Mouse (Mus musculus): ENCODE results near the gene Prn. TPM values are rescaled to one million over a fixed set of nuclear protein-coding genes. Genes with fewer than 3 reads are reported as not detected.
A peak's percentile ranks its signal among the peaks of the same experiment; 100 is the strongest.

Prn gene
- total RNA-seq, 2 experiments from 2014 or later = 0.13 TPM; not detected in 1

DNA sequence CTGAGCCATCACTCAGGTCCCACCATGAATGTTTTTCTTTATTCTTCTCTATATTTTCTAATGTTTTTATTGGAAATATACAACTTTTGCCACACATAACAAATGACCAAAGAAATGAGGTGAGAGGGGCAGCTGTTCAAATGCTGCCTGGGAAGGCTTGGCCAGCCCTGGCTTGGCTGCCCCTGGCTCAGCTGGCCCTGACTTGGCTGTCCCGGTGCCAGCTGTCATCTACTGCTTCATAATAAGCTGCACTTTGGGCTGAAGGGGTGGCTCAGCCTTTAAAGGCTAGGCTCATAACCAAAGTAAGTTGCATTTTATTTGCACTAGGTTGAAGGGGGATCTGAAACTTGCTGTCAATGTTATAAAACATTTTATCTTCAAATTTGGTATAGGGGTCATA lies 2.9 kb upstream of the Prn start:
- DNase-seq = peak; percentile 67 to 77

DNA sequence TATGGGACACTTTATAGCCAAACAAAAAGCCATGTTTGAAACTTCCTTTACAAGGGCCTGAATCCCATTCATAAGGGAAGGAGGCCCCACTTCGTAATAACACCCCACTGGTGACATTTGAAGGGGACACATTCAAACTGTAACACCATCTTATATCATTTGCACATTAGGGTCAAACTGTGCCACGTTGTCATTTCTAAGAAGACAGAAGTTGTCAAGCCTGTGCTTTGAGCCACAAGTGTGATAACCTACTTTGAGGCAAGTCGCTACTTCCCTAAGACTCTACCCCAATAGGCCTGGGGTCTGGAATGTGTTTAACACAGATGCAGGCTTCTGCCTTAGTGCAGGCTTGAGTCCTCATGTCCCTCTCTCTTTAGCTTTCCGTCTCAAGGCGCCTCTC lies 2.4 kb upstream of the Prn start:
- no peak for DNase-seq

- no peak for DNase-seq
Measured at GRCm38 (mm10) chr2:131908351-131908861, 1.4 kb upstream of the Prn start.

DNA sequence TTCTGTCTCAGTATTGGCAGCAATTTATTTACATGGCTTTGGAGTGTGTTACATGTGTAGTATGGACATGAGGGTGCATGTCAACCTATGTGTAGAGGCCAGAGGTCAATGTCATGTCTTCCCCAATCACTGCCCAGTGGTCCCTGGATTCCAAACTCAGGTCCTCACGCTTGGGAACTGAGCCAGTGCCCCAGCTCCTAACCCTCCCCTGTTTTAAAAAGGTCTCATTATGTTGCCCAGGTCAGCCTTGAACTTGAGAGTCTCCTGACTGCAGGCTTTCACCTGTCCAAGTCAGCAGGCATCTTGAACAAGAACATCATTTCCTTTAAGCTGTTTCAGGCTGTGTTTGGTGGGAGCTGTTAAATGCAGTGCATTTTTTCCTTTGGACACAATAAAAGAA lies 851 bp upstream of the Prn start:
- DNase-seq = no peak

DNA sequence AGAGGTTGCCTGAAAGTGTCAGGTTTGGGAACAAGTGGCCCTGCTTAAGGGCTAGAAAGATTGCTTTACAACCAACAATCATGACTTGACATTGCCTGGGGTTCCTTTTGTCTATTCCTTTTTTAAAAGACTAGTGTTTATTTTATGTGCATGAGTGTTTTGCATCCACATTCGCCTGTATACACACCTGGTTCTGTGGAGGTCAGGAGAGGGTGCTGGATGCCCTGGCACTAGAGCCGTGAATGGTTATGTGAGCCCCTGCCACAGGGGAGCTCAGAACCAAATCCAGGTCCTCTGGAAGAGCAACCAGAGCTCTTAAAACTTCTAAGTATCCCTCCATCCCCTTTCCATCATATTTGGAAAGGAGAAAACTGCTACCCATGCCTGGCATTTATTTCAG lies 1.1 kb downstream of the Prn start:
- no peak for DNase-seq

GRCm38 (mm10) chr2:131911341-131911740 lies 1.6 kb downstream of the Prn start:
- DNase-seq = no peak

GRCm38 (mm10) chr2:131912526-131913258 lies 2.9 kb downstream of the Prn start:
- DNase-seq = no peak

- DNase-seq = no peak
Measured at GRCm38 (mm10) chr2:131932275-131932902, 22.6 kb downstream of the Prn start.

DNA sequence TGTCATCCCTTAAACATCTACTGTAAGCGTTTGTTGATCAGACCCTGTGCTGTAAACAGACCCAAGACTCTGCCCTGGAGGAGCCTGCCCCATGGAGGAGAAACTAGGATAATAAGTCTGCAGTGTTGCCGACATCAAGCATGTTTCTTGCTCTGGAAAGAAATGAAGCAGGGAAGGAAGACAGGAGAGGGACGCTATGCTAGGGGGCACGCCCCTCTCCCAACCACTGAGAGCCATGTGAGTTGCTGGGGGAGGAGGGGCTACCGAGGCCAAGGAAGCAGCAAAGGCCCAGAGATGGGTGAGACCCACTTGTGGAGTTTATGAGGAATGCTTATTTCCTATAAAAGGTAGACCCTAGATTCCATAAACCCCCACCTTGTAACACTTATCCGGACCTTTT lies 23.3 kb downstream of the Prn start:
- DNase-seq = no peak

DNA sequence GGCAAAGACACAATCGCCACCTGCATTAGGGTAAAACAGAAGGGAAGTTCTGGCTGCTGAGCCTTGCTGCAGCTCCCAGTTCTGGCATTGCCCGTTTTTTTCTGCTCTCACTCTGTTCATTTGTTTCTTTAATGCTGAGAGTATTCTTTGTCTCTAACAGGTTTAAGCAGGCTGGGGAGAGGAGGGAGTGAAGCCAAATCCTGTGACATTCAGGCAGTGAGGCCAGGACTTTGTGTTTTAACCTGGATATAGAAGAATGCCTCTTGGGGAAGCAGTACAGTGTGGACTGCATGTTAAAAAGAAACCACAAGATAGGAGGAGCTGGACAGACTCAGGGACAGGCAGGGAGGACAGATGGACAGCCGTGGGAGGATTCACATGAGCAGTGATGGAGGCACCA lies 23.8 kb downstream of the Prn start:
- no peak for DNase-seq

- DNase-seq = no peak
Measured at GRCm38 (mm10) chr2:131934243-131934642, 24.5 kb downstream of the Prn start.

DNA sequence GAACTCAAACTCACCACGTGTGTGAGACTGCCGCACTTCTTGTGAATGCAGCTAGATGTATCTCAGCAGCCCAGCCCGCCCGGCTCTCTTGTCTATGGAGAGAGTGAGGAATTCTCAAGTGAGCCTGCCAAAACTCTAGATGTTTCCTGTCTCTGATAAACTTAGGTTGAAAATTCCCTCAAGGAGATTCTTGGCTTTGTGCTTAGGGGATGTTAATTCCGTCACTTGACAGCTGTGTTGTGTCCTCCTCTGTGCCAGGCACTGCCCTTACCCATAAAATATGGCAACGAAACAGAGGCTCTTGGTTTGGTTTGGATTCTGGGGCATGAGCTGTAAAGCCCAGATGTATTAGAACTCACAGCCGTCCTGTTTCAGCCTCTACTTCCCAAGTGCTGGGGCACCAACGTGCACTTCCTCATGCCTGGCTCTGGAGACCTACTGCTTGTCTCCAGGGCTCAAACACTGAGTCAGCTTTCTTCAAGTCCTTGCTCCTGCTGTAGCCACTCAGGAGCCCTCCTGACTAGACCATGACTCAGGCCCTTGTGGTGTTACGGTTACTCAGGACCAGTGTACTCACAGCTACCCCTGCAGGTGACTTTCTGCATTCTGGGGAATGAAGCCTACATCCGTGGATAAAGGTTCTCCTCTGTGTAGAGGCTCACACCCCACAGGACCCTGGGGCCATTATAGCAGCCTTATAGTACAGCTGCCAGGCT lies 25.8 kb downstream of the Prn start:
- DNase-seq = peak; percentile 56 to 63

DNA sequence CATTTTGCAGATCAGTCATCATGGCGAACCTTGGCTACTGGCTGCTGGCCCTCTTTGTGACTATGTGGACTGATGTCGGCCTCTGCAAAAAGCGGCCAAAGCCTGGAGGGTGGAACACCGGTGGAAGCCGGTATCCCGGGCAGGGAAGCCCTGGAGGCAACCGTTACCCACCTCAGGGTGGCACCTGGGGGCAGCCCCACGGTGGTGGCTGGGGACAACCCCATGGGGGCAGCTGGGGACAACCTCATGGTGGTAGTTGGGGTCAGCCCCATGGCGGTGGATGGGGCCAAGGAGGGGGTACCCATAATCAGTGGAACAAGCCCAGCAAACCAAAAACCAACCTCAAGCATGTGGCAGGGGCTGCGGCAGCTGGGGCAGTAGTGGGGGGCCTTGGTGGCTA lies 26.7 kb downstream of the Prn start:
- DNase-seq = no peak

- DNase-seq = peak; percentile 50 to 68
Measured at GRCm38 (mm10) chr2:131939404-131940111, 29.8 kb downstream of the Prn start.

- DNase-seq = no peak
Measured at GRCm38 (mm10) chr2:131940506-131940905, 30.7 kb downstream of the Prn start.

- DNase-seq = no peak
Measured at GRCm38 (mm10) chr2:131941501-131941900, 31.7 kb downstream of the Prn start.

DNA sequence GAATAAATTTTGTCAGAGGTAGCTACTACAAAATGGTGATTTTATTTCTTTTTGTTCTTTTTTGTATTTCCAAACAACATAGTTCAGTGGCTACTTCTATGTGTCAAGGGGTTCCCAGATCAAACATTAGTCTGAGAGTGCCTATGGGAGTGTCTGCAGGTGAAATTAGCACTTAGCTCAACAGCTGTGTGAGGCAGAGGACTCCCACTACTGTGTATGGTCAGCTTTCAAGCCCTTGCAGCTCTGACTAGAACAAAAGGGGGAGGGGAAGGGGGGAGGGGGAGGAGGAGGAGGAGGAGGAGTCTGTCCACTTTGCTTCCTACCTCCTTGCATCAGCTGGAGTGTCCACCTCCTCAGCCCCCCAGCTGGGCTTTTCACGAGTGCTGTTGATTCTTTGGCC lies 34.6 kb downstream of the Prn start:
- DNase-seq = no peak

DNA sequence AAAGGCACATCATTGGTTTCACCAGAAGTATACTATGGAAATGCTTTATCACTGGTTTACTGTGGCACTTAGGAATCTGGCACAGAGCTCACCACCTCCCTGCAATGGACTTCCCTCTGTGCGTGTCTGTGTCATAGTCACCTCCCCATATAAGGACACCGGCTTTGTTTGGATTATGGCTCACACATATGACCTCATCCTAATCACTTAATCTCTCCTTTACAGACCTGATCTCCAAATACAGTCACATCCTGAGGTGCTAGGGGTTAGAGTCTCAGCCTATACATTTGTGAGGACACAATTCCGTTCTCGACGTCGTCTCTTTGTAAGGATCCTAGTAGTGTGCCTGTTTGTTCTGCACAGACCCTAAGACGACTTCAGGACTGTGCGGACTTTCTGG lies 35.5 kb downstream of the Prn start:
- DNase-seq = no peak

GRCm38 (mm10) chr2:131945765-131946164 lies 36.0 kb downstream of the Prn start:
- DNase-seq = no peak

- no peak for DNase-seq
Measured at GRCm38 (mm10) chr2:131946351-131946750, 36.6 kb downstream of the Prn start.

DNA sequence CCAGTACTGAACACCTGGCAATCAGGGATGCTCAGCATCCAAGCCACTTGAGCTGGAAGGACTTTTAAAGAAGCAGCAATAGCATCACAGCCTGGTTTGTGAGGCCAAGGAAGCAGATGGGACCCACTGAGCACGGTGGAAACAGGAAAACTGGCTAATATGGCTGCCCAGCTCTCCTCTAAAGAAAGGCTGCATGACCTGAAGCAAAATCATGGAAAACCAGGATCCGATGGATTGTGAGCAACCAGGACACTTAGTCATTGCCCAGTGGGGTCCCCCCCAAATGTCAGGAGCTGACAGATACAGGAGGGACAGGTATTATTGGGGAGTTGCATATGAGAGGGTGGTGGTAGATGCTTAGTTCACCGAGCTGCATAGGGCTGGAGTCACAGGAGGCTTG lies 38.4 kb downstream of the Prn start:
- no peak for DNase-seq

GRCm38 (mm10) chr2:131948916-131949639 lies 39.3 kb downstream of the Prn start:
- no peak for DNase-seq
